Comparison of ENCODE assay signal across 8 mouse cellular contexts in the genomic region with DNA sequence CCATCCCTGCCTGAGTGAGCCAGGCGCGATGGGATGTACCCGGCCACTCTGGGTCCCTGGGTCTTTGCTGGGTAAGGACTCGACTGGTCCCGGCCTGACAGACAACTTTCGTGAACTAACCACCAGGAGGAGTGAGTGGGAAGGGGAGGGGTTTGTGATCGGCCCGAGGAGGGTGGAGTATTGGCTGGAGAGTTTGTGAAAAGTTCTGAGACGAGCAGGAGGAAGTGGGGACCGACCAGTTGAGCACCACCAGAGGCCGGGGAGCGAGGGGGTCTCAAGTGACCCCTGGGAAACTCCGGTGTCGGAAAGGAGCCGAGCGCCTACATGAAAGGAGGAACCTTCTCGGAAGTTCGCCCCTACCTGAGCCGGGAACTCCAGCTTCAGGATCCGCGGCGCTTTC. TPM values are rescaled to one million over a fixed set of nuclear protein-coding genes. Genes with fewer than 3 reads are reported as not detected.
A peak's percentile ranks its signal among the peaks of the same experiment; 100 is the strongest.
DNase-seq lines count a peak whose midpoint lies in the region; ATAC-seq and TF ChIP-seq lines count a peak whose summit lies in the region.

Gene Galnt4 (plus strand): TSS at position 196 of the 400 bp plus-strand sequence.

- DNase-seq in CD8-positive naive resting alpha-beta T cell, adult 2 months (ENCODE audit: low read depth in 2 of 2, low spot score in 2 of 2): peak; percentile 76 to 83
- DNase-seq in brain, adult 2 months (ENCODE audit: low read depth, low spot score): peak; percentile 74
- peak; percentile 86 for DNase-seq in kidney, postnatal 14 days
- DNase-seq in lung, embryonic 14.5 days: peak; percentile 91
- DNase-seq in thymus, adult 2 months: peak; percentile 87

- peaks cover 9% of the 10 kb centered on the region for H3K9me3 ChIP-seq in erythroblast, embryonic 14.5 days (ENCODE audit: control insufficient read depth, low read length)
- no peaks in the 10 kb centered on the region for H3K9me3 ChIP-seq in heart, embryonic 14.5 days (ENCODE audit: control insufficient read depth, low read length)
- H3K9me3 ChIP-seq in lung, embryonic 14.5 days (ENCODE audit: low read depth, low read length): peaks cover 9% of the 10 kb centered on the region; the same call in 1 of the 2 replicates

- peak; percentile 73 for ATAC-seq in heart, embryonic 14.5 days (ENCODE audit: insufficient number of reproducible peaks, insufficient read depth, low FRiP score, low read depth)
- peak; percentile 91 for ATAC-seq in lung, embryonic 14.5 days (ENCODE audit: insufficient read depth)
- ATAC-seq in neutrophil, adult 5-6 weeks (ENCODE audit: extremely low read depth, insufficient number of reproducible peaks, low FRiP score, poor library complexity, severe bottlenecking): peak; percentile 89

- WGBS in heart, embryonic 14.5 days: 0% methylated on average over 22 of the region's 22 CpGs
- WGBS in lung, embryonic 14.5 days: under 1% methylated on average over 22 of the region's 22 CpGs
- under 1% methylated on average over 22 of the region's 22 CpGs for WGBS in thymus, adult 2 months

- H3K4me1 ChIP-seq in erythroblast, embryonic 14.5 days (ENCODE audit: control insufficient read depth): peaks cover 36% of the 10 kb centered on the region
- H3K4me1 ChIP-seq in heart, embryonic 14.5 days (ENCODE audit: control insufficient read depth in 2 of 2, insufficient read depth in 2 of 2, low read length in 2 of 2): peaks cover 4 to 8% of the 10 kb centered on the region in 2 experiments; a peak in 3 of 4 replicates
- no peaks in the 10 kb centered on the region for H3K4me1 ChIP-seq in lung, embryonic 14.5 days (ENCODE audit: insufficient read depth)
- peaks cover 18% of the 10 kb centered on the region for H3K4me1 ChIP-seq in thymus, adult 2 months (replicated peaks; ENCODE audit: control insufficient read depth, insufficient read depth, low read length)

- H3K4me3 ChIP-seq in erythroblast, embryonic 14.5 days (replicated peaks): peak within 1 kb of the TSS; percentile 94
- peak within 1 kb of the TSS; percentile 92 to 100 for H3K4me3 ChIP-seq in heart, embryonic 14.5 days (ENCODE audit: control insufficient read depth in 1 of 2, insufficient read depth in 1 of 2, low read depth in 1 of 2, low read length in 2 of 2)
- H3K4me3 ChIP-seq in lung, embryonic 14.5 days (ENCODE audit: low read depth, low read length): peak within 1 kb of the TSS; percentile 91
- H3K4me3 ChIP-seq in thymus, adult 2 months (ENCODE audit: control insufficient read depth, insufficient read depth, low read length): peak within 1 kb of the TSS; percentile 97

- H3K36me3 ChIP-seq in erythroblast, embryonic 14.5 days (ENCODE audit: control insufficient read depth): peaks cover 27% of the 10 kb centered on the region
- peaks cover 18% of the 10 kb centered on the region for H3K36me3 ChIP-seq in heart, embryonic 14.5 days (ENCODE audit: control insufficient read depth, insufficient read depth, low read length)
- H3K36me3 ChIP-seq in lung, embryonic 14.5 days (ENCODE audit: insufficient read depth): peaks cover 19% of the 10 kb centered on the region
- no peaks in the 10 kb centered on the region for H3K36me3 ChIP-seq in thymus, adult 2 months (ENCODE audit: control insufficient read depth, insufficient read depth, low read length)

- H3K4me2 ChIP-seq in heart, embryonic 14.5 days (ENCODE audit: low read length): peak within 1 kb of the TSS; percentile 100
- peak within 1 kb of the TSS; percentile 97 for H3K4me2 ChIP-seq in lung, embryonic 14.5 days

- peak within 1 kb of the TSS; percentile 89 for H3K9ac ChIP-seq in heart, embryonic 14.5 days (ENCODE audit: low read length)
- H3K9ac ChIP-seq in lung, embryonic 14.5 days: peak within 1 kb of the TSS; percentile 87

- no peaks in the 10 kb centered on the region for H3K27me3 ChIP-seq in erythroblast, embryonic 14.5 days (ENCODE audit: control insufficient read depth)
- no peaks in the 10 kb centered on the region for H3K27me3 ChIP-seq in heart, embryonic 14.5 days (ENCODE audit: control insufficient read depth, insufficient read depth, low read length)
- no peaks in the 10 kb centered on the region for H3K27me3 ChIP-seq in lung, embryonic 14.5 days (ENCODE audit: insufficient read depth, low read length)
- H3K27me3 ChIP-seq in thymus, adult 2 months (ENCODE audit: control insufficient read depth, insufficient read depth, low read length): no peaks in the 10 kb centered on the region

- TF ChIP-seq CTCF in lung, embryonic 14.5 days (IDR thresholded peaks at IDR 0.05; ENCODE audit: low read depth): peak; percentile 85
- peak; percentile 70; the same call in 1 of the 2 replicates for TF ChIP-seq CTCF in thymus, adult 2 months (IDR thresholded peaks at IDR 0.05; ENCODE audit: borderline replicate concordance, control insufficient read depth, extremely low read depth, insufficient read depth, low read length, poor library complexity)

- TF ChIP-seq POLR2A in thymus, adult 2 months (IDR thresholded peaks at IDR 0.05; ENCODE audit: control insufficient read depth, extremely low read depth, insufficient read depth, low read length, poor library complexity): peak; percentile 41; the same call in 1 of the 2 replicates

- peak within 1 kb of the TSS; percentile 33 to 81; a peak in 3 of 4 replicates for H3K27ac ChIP-seq in heart, embryonic 14.5 days (replicated peaks in 1 of 2; ENCODE audit: control insufficient read depth in 1 of 2, insufficient read depth in 1 of 2, low read depth in 2 of 2, low read length in 2 of 2)
- peak within 1 kb of the TSS; percentile 83 for H3K27ac ChIP-seq in lung, embryonic 14.5 days (ENCODE audit: low read depth)
- peak within 1 kb of the TSS; percentile 21 for H3K27ac ChIP-seq in thymus, adult 2 months (ENCODE audit: control insufficient read depth, insufficient read depth, low read length)

RNA-seq across cellular contexts. Expression of gene Galnt4, which starts in this region (rescaled TPM):
- polyA plus RNA-seq in erythroblast, embryonic 14.5 days (2012): 0.01 and 0.02 TPM in 2 replicates
- polyA plus RNA-seq in heart, embryonic 14.5 days (2014; fragmentation: Nextera tagmentation; extraction: Ambion mirVana): 7.3 and 7.4 TPM in 2 replicates
- polyA plus RNA-seq in lung, embryonic 14.5 days (2014; fragmentation: Nextera tagmentation; extraction: Ambion mirVana): 18.3 and 19.2 TPM in 2 replicates
- total RNA-seq in neutrophil, adult 5-6 weeks (2017): 20.1 and 21.9 TPM in 2 replicates
- 4.2 and 4.6 TPM in 2 replicates for polyA plus RNA-seq in thymus, adult 2 months (2012; rRNA removed)

Comparison
In these comparisons a context has a peak if more than half of its experiments do, and no peak if none do; other contexts are left out.
1. Peak in every context shown above with its lines: DNase-seq, ATAC-seq, H3K4me3 ChIP-seq and H3K27ac ChIP-seq.
2. H3K27ac ChIP-seq: peak in every context shown above with its lines; median percentile 83 in lung, embryonic 14.5 days; 57 in heart, embryonic 14.5 days; 21 in thymus, adult 2 months.